Mouse (Mus musculus) urinary bladder, postnatal 36 days (tissue): ENCODE data around the gene Cyp4a32.
A peak's percentile ranks its signal among the peaks of the same experiment; 100 is the strongest.
"Not testable (repeated sequence)": the region's sequence is repeated elsewhere in the genome, so short reads cannot be mapped to it uniquely, and the experiment has no call there.

ENCODE experiments used
- DNase-seq, 2 experiments: peaks; one replicate each; pipeline ENCODE4 v3.0.0; 2022; ENCODE audit warnings: low spot score in 2 of 2, mixed read lengths in 1 of 2

Cyp4a32 gene

DNA sequence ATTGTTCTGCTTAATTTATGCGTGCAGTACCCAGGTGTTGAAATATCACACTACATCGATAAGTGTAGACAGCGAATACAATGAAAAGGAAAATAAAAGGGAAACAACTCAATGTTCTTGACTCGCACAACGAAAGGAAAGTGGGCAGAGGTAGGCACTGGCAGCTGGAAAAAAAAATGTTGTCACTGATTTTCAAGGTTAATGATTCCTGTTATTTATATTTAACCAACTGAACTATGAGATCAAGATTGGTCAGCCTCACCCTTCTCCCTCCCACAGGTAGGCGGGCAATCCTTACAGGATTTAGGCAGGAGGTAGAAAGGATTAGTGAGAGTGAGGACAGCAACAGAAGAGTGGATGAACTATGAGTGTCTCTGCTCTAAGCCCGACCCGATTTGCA, at the start of gene Cyp4a32:
Gene Cyp4a32 (plus strand): TSS at position 359 of the 400 bp plus-strand sequence.
- DNase-seq, result not testable (repeated sequence)

GRCm38 (mm10) chr4:115552726-115553125, 48.0 kb upstream of the Cyp4a32 start:
- no peak for DNase-seq

GRCm38 (mm10) chr4:115555513-115555912, 45.3 kb upstream of the Cyp4a32 start:
- no peak for DNase-seq

DNA sequence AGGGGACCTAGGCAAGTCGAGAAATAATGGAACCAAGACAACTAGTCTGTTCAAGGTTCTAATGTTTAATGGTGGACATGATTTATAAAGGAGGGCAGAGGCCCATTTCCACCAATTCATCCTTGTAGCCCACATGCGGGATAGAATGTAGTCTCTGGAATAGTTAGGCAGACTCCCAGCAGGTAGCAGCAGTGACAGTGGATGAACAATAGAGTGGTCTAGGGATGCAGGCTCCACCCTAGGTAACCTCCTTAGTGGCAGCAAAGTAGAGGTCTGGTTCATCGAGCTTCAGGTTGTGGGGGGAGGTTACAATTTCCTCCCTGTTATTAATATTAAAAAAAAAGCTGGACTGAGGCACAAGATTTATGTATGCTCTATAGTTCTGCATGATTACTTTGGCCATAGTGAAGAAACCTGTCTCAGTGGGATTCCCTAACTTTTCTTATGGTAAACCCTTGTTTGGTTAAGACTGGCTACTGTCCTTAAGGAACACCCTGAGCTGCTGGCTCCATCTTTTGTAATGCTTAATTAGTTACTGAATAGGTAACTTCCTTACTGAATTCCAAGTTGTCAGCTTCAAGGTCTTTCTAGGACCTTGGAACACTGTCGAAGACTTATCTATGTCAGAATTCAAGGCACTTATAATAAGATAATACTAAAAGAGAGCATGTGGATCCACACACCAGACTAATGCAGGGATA, 42.8 kb upstream of the Cyp4a32 start:
- DNase-seq, result no peak

DNA sequence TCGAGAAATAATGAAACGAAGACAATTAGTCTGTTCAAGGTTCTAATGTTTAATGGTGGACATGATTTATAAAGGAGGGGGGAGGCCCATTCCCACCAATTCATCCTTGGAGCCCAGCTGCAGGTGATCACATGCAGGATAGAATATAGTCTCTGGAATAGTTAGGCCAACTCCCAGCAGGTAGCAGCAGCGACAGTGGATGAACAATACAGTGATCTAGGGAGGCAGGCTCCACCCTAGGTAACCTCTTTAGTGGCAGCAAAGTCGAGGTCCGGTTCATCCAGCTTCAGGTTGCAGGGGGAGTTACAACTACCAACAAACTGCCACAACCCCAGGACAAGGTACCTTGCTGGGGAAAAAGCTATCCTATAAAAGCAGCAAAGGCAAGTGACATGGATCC, 39.5 kb upstream of the Cyp4a32 start:
- DNase-seq, result not testable (repeated sequence)

GRCm38 (mm10) chr4:115563401-115563800, 37.4 kb upstream of the Cyp4a32 start, which contains the start of gene Cyp4a31:
Gene Cyp4a31, plus strand, starts transcription at chr4:115563649.
- no peak for DNase-seq

GRCm38 (mm10) chr4:115564469-115565225, 36.1 kb upstream of the Cyp4a32 start:
- not testable (repeated sequence) for DNase-seq

DNA sequence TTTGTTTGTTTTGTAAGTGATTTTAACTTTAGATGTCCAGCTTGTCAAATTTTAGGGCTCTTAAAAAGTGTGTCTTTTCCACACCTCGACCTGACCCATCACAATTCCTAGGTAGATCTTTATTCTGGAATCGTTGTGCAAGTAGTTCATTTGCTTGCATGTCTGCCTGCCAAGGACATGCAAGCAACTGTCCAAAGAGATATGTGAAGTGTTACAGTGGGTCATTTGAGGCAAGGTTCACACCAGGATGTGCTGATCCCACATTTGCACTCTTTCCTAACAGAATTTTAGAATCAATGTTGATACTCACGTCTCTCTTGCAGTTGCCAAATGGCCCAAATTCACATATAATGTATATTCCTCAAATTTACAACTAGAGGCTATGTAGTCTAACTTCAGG, 25.5 kb upstream of the Cyp4a32 start:
- no peak for DNase-seq

DNA sequence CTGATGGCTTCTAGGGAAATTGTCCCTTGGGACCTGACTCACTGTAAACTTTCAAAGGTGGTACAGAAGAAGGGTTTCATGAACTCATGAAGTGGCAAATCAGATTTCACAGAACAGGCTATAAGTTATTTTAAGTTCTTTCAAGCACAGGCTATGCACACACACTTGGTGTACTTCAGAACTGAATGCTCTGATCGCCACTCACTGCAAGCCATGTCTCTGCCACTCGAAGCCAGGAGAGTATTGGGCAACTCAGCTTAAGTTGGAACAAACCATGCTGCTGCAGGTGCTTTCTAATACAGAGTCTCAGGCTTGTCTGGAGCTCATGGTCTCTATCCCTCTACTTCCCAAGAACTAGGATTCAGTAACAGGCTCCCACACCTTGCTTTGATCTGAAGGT, 25.0 kb upstream of the Cyp4a32 start:
- no peak for DNase-seq

DNA sequence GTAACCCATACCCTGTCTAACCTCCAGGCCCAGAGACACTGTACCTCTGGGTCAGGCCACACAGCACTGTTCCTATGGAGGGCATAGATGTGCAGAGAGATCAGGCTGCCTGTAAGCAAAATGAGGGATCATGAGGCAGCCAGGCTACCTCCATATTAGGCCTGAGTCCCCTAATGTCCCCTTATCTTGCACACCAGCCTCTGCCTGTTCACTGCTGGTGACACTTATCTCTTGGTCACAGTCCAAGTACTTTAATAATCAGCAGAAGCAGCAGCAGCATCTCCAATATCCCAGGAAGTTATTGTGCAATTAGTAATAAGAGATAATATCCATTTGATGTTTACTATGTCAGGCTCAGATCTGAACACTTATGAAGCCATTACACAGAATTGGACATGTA, 17.7 kb upstream of the Cyp4a32 start:
- DNase-seq, result no peak

DNA sequence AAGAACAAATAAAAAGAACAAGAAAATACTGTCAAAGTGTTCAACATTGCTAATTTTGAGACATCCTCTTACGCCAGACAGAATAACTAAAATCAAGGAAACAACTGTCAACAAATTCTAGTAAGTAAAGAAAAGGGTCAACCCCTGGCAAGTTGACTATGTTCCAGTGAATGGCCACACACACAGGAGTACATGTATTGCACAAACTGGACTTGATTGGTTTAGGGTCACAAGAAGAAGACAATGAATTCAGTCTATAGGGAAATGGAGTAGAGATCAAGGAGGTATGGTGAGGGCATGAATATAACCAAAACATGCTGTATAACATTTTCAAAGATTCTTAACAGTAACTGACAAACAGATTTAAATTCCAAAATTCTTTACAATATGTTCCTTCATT, 4.4 kb upstream of the Cyp4a32 start:
- DNase-seq, result no peak

DNA sequence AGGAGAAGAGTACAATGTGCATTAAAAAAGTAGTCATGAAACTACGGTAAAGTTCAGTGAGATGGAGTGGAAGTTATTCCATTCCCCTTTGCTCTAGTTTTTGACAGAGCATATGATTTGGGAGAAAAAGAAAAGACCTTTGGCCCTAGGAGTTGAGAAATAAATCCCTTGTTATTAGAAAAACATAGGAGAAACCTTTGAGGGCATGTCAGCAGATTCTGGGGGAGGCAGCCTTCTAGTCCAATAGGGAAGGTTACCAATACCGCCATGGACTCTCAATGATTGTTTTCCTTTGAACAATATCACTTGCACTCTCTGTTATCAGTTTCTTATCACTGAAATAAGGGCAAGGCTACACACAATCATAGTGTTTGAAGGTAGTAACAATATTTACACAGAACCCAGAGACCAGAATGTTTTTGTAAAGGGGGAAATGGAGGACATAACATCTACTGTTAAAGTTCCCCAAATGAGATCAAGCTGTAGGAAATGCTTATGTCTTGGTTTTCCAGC, 3.9 kb upstream of the Cyp4a32 start:
- no peak for DNase-seq

GRCm38 (mm10) chr4:115614005-115614404, 13.2 kb downstream of the Cyp4a32 start:
- DNase-seq, result no peak

DNA sequence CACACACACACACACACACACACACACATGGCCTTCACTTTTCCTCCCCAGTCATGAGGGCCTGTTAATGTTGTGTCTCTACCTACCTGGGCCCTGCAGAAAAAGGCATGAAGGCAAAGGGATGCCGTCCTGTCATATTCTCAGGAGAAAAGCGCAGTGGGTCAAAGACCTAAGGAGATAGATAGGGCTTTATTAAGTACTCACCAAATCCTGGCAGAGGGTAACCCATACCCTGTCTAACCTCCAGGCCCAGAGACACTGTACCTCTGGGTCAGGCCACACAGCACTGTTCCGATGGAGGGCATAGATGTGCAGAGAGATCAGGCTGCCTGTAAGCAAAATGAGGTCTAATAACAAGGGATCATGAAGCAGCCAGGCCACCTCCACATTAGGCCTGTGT, 24.8 kb downstream of the Cyp4a32 start:
- DNase-seq, result not testable (repeated sequence)

GRCm38 (mm10) chr4:115642967-115643754, 42.4 kb downstream of the Cyp4a32 start:
- no peak for DNase-seq

DNA sequence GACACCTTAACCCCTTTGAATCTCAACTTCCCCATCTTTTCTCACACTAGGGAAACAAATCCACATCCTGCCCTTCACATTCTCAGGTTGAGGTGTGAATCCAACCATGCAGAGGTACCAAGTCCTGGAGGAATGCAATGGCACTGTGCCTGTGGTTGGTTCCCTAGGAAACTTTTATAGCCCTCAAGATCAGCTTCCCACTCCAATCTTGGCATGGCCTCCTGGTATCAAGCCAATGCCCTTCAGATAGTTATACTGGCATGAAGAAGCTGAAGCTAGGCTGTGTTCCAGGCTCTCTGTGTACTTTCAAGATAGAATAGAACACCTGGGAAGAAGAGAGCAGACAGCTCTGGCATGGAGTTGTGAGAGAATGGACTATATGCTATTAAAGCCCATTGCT, 44.6 kb downstream of the Cyp4a32 start:
- peak in 1 of 2 experiments; percentile 14 for DNase-seq

DNA sequence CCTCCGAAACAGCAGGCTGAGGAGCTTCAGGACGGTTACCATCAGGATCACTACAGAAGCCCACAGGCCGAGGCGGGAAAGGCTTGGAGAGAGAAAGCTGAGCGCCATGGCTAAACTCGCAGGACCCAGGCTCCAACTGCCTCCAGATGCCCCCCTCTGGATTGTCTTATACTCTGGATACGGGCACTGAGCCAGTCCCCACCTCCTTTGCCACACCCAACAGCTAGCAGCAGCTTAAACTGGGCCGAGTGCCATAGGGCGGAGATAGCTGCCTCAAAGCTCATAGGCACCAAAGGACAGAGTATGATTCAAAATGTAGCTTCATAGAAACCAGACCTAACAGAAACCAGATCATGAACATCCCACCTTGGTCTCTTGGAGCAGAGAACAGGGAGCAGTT, 46.8 kb downstream of the Cyp4a32 start, which contains the start of gene Cyp4b1:
Gene Cyp4b1 (minus strand): TSS at position 144 of the 400 bp plus-strand sequence.
- peak; percentile 15 to 61 for DNase-seq

- no peak for DNase-seq
Observed at GRCm38 (mm10) chr4:115648752-115649151, 48.0 kb downstream of the Cyp4a32 start.

DNA sequence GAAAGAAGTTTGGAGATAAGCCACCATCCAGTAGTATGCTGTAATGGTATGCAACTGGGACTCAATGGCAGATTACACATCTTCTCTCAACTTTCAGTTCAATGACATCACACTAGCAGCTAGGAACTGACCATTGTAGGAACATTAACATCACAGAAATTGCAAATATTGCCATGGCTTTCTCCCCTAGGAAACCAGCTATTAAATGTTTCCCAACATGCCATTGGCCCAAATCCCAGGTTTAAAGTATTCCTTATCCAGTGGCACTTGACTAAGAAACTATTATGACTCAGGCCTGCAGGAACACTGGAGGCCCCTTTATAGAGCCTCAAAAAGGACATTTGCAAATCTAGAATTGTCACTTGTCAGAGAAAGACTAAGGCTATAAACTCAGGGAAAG, 48.6 kb downstream of the Cyp4a32 start:
- DNase-seq, result no peak

- no peak for DNase-seq
Observed at GRCm38 (mm10) chr4:115650866-115651265, 50.1 kb downstream of the Cyp4a32 start.

- not testable (repeated sequence) for DNase-seq
Observed at GRCm38 (mm10) chr4:115655841-115656534, 55.2 kb downstream of the Cyp4a32 start.
